Mouse (Mus musculus) small intestine, adult 2 months (tissue): ENCODE data around the gene Zfp367. TPM values are rescaled to one million over a fixed set of nuclear protein-coding genes. Genes with fewer than 3 reads are reported as not detected.

ENCODE experiments used
- H3K27ac ChIP-seq: fragments of 200-500 bp; 2 replicates; pipeline ENCODE4 v1.5.1; 2012; ENCODE audit warnings: low read depth, low read length, control low read depth, inconsistent platforms; ENCODE audit not compliant: insufficient read depth
- H3K27me3 ChIP-seq: fragments of 200-500 bp; 2 replicates; pipeline ENCODE4 v1.6.1; 2012; ENCODE audit warnings: mild to moderate bottlenecking, moderate library complexity, low read length, inconsistent platforms; ENCODE audit not compliant: control insufficient read depth, insufficient read depth
- H3K36me3 ChIP-seq: fragments of 200-500 bp; 2 replicates; pipeline ENCODE4 v1.6.1; 2012; ENCODE audit warnings: mild to moderate bottlenecking, low read length, control low read depth, inconsistent platforms; ENCODE audit not compliant: control insufficient read depth, insufficient read depth
- H3K4me1 ChIP-seq: fragments of 200-500 bp; 2 replicates; pipeline ENCODE4 v1.6.1; 2012; ENCODE audit warnings: low read length, inconsistent platforms, mixed read lengths; ENCODE audit not compliant: control insufficient read depth, insufficient read depth, insufficient read length
- H3K4me3 ChIP-seq: fragments of 200-500 bp; 2 replicates; pipeline ENCODE4 v1.5.1; 2012; ENCODE audit warnings: low read depth, mild to moderate bottlenecking, control low read depth, inconsistent platforms, low read length, moderate library complexity
- CTCF ChIP-seq: fragments of 200-500 bp; IDR thresholded peaks from 2 replicates; pipeline ENCODE4 v1.5.1; 2012; ENCODE audit warnings: low read depth, mild to moderate bottlenecking, control low read depth, inconsistent platforms, low read length, moderate library complexity, mixed read lengths; ENCODE audit not compliant: insufficient replicate concordance, insufficient read length; ENCODE audit errors: extremely low read depth
- POLR2A ChIP-seq: fragments of 200-500 bp; IDR thresholded peaks from 2 replicates; pipeline ENCODE4 v1.6.1; 2012; ENCODE audit warnings: low read depth, mild to moderate bottlenecking, control low read depth, inconsistent platforms, low read length, moderate library complexity
- WGBS: fragments of 180-500 bp; shearing (Covaris S2); methylation state at CpG from one replicate; pipeline ENCODE4 v1.1.7; 2018; 5-methylcytosine and 5-hydroxymethylcytosine counted together
- polyA plus RNA-seq: library from polyadenylated mRNA; depleted of rRNA; stranded (reverse); fragments of >200 nt; gene quantifications from 2 replicates; pipeline ENCODE4 v1.2.3, GENCODE M21; 2012

Zfp367 gene
- polyA plus RNA-seq, 1 experiment = 3.0 TPM

- Histone ChIP-seq H3K4me1 (peaks cover 2% of the 10 kb centered on the region; the same call in 1 of the 2 replicates), H3K27ac (no peak overlapping the region), H3K4me3 (no peak overlapping the region), H3K36me3 (peaks cover 20% of the 10 kb centered on the region), H3K27me3 (no peaks in the 10 kb centered on the region)
- TF ChIP-seq CTCF (no peak), POLR2A (no peak)
- 28% methylated on average over 5 of the region's 5 CpGs for WGBS
Observed at GRCm38 (mm10) chr13:64108381-64108850, 44.6 kb downstream of the Zfp367 start.

GRCm38 (mm10) chr13:64107535-64107934, 45.5 kb downstream of the Zfp367 start:
- TF ChIP-seq POLR2A = no peak
- Histone ChIP-seq H3K27ac (no peak overlapping the region), H3K36me3 (peaks cover 20% of the 10 kb centered on the region), H3K4me1 (peaks cover 5% of the 10 kb centered on the region; the same call in 1 of the 2 replicates), H3K27me3 (no peaks in the 10 kb centered on the region), H3K4me3 (no peak overlapping the region)
- 78% methylated on average over 8 of the region's 8 CpGs for WGBS

- Histone ChIP-seq H3K36me3 (peaks cover 20% of the 10 kb centered on the region), H3K4me1 (peaks cover 5% of the 10 kb centered on the region; the same call in 1 of the 2 replicates), H3K27me3 (no peaks in the 10 kb centered on the region), H3K27ac (no peak overlapping the region), H3K4me3 (no peak overlapping the region)
- 70% methylated on average over 3 of the region's 3 CpGs for WGBS
- no peak for TF ChIP-seq CTCF
- TF ChIP-seq POLR2A = no peak
Observed at GRCm38 (mm10) chr13:64107105-64107504, 45.9 kb downstream of the Zfp367 start.

GRCm38 (mm10) chr13:64105690-64106089, 47.3 kb downstream of the Zfp367 start:
- Histone ChIP-seq H3K4me1 (peaks cover 5% of the 10 kb centered on the region; the same call in 1 of the 2 replicates), H3K27me3 (no peaks in the 10 kb centered on the region), H3K27ac (no peak overlapping the region), H3K36me3 (peaks cover 17% of the 10 kb centered on the region), H3K4me3 (no peak overlapping the region)
- 25% methylated on average over 3 of the region's 3 CpGs for WGBS
- no peak for TF ChIP-seq CTCF
- no peak for TF ChIP-seq POLR2A

- Histone ChIP-seq H3K27me3 (no peaks in the 10 kb centered on the region), H3K27ac (no peak overlapping the region), H3K4me3 (no peak overlapping the region), H3K36me3 (peaks cover 11% of the 10 kb centered on the region), H3K4me1 (peaks cover 2% of the 10 kb centered on the region; the same call in 1 of the 2 replicates)
- WGBS = 72% methylated on average over 3 of the region's 3 CpGs
- TF ChIP-seq CTCF (peak; percentile 45; the same call in 1 of the 2 replicates), POLR2A (no peak)
Observed at GRCm38 (mm10) chr13:64100186-64100585, 52.8 kb downstream of the Zfp367 start.

- TF ChIP-seq POLR2A = no peak
- TF ChIP-seq CTCF = peak; percentile 53; the same call in 1 of the 2 replicates
- H3K27me3 ChIP-seq = no peaks in the 10 kb centered on the region
- H3K36me3 ChIP-seq = peaks cover 5% of the 10 kb centered on the region
- no peak overlapping the region for H3K27ac ChIP-seq
- H3K4me3 ChIP-seq = no peak overlapping the region
- peaks cover 2% of the 10 kb centered on the region; the same call in 1 of the 2 replicates for H3K4me1 ChIP-seq
- WGBS = 83% methylated on average over 9 of the region's 9 CpGs
Observed at GRCm38 (mm10) chr13:64098992-64099391, 54.0 kb downstream of the Zfp367 start.

- 2% methylated on average over 1 of the region's 1 CpGs for WGBS
- H3K4me3 ChIP-seq = no peak overlapping the region
- TF ChIP-seq CTCF = no peak
- TF ChIP-seq POLR2A = no peak
Observed at GRCm38 (mm10) chr13:64093341-64093740, 59.7 kb downstream of the Zfp367 start.

More at GRCm38 (mm10) chr13:64093341-64093740, 59.7 kb downstream of the Zfp367 start:
- Histone ChIP-seq H3K4me1 (no peaks in the 10 kb centered on the region), H3K27me3 (no peaks in the 10 kb centered on the region), H3K27ac (no peak overlapping the region), H3K36me3 (peaks cover 3% of the 10 kb centered on the region)
